Comparison of ENCODE assay signal across 9 mouse cellular contexts in genomic region chr1:134097080-134097855, GRCm38 (mm10). TPM values are rescaled to one million over a fixed set of nuclear protein-coding genes. Genes with fewer than 3 reads are reported as not detected.
A peak's percentile ranks its signal among the peaks of the same experiment; 100 is the strongest.
DNase-seq lines count a peak whose midpoint lies in the region; ATAC-seq and TF ChIP-seq lines count a peak whose summit lies in the region.
"Had no signal": no experiment of that assay in that cellular context is flagged by ENCODE, and none has a peak within 500 bp of the region (broad histone marks: within the 10 kb centered on the region; RNA-seq: fewer than 3 reads in every experiment).

No protein-coding gene starts in this region.

- H3K4me1 ChIP-seq in forebrain, embryonic 14.5 days (ENCODE audit: control insufficient read depth, insufficient read depth, low read length): peaks cover 61% of the 10 kb centered on the region
- H3K4me1 ChIP-seq in intestine, embryonic 16.5 days (ENCODE audit: control insufficient read depth, insufficient read depth, low read length): peaks cover 58% of the 10 kb centered on the region
- peaks cover 75% of the 10 kb centered on the region for H3K4me1 ChIP-seq in neural tube, embryonic 12.5 days

- no peak overlapping the region for H3K4me3 ChIP-seq in layer of hippocampus, adult 2 months
- H3K4me3 ChIP-seq in forebrain, embryonic 14.5 days (ENCODE audit: low read depth, low read length): no peak overlapping the region
- no peak overlapping the region for H3K4me3 ChIP-seq in intestine, embryonic 16.5 days (ENCODE audit: low read length)
- no peak overlapping the region for H3K4me3 ChIP-seq in neural tube, embryonic 12.5 days

- TF ChIP-seq CTCF in layer of hippocampus, adult 2 months (conservative IDR thresholded peaks at IDR 0.05): no peak

- 79% methylated on average over 7 of the region's 7 CpGs for WGBS in forebrain, embryonic 14.5 days
- 86% methylated on average over 7 of the region's 7 CpGs for WGBS in intestine, embryonic 16.5 days
- WGBS in neural tube, embryonic 12.5 days: 90% methylated on average over 7 of the region's 7 CpGs

- DNase-seq in layer of hippocampus, adult 2 months (ENCODE audit: low spot score in 2 of 2): no peak
- DNase-seq in layer of hippocampus, adult 18-20 months (ENCODE audit: low spot score in 2 of 2): no peak
- DNase-seq in forebrain, embryonic 14.5 days (ENCODE audit: low spot score): no peak
- no peak for DNase-seq in Muller cell, postnatal 12 days (ENCODE audit: inconsistent ontology term)
- no peak for DNase-seq in left cerebral cortex, adult 11 months (ENCODE audit: low spot score)
- DNase-seq in thymus, postnatal 36 days: no peak

- H3K27me3 ChIP-seq in forebrain, embryonic 14.5 days (replicated peaks; ENCODE audit: control insufficient read depth, insufficient read depth, low read length): no peaks in the 10 kb centered on the region
- H3K27me3 ChIP-seq in intestine, embryonic 16.5 days (replicated peaks; ENCODE audit: control insufficient read depth, insufficient read depth, low read length): no peaks in the 10 kb centered on the region
- H3K27me3 ChIP-seq in neural tube, embryonic 12.5 days (replicated peaks): no peaks in the 10 kb centered on the region

- H3K9ac ChIP-seq in forebrain, embryonic 14.5 days (ENCODE audit: low read length): no peak overlapping the region
- no peak overlapping the region for H3K9ac ChIP-seq in intestine, embryonic 16.5 days (ENCODE audit: low read depth, low read length)
- no peak overlapping the region for H3K9ac ChIP-seq in neural tube, embryonic 12.5 days

- no peaks in the 10 kb centered on the region for H3K36me3 ChIP-seq in forebrain, embryonic 14.5 days (ENCODE audit: control insufficient read depth, insufficient read depth, low read length)
- H3K36me3 ChIP-seq in intestine, embryonic 16.5 days (ENCODE audit: control insufficient read depth, insufficient read depth, low read length): no peaks in the 10 kb centered on the region
- H3K36me3 ChIP-seq in neural tube, embryonic 12.5 days: no peaks in the 10 kb centered on the region
- H3K36me3 ChIP-seq: G1E had no signal

- no peaks in the 10 kb centered on the region for H3K9me3 ChIP-seq in forebrain, embryonic 14.5 days (replicated peaks; ENCODE audit: control insufficient read depth, low read length)
- no peaks in the 10 kb centered on the region for H3K9me3 ChIP-seq in intestine, embryonic 16.5 days (ENCODE audit: control insufficient read depth, low read length)
- no peaks in the 10 kb centered on the region for H3K9me3 ChIP-seq in neural tube, embryonic 12.5 days
- H3K9me3 ChIP-seq: G1E had no signal

- ATAC-seq in forebrain, embryonic 14.5 days: no peak
- ATAC-seq in intestine, embryonic 16.5 days: no peak
- ATAC-seq in neural tube, embryonic 12.5 days (ENCODE audit: low FRiP score, low read depth): no peak

- peak overlapping the region; percentile 94 for H3K27ac ChIP-seq in layer of hippocampus, adult 2 months
- H3K27ac ChIP-seq in forebrain, embryonic 14.5 days (ENCODE audit: low read depth, low read length): peak overlapping the region; percentile 93
- peak overlapping the region; percentile 98 for H3K27ac ChIP-seq in intestine, embryonic 16.5 days (ENCODE audit: low read length)
- H3K27ac ChIP-seq in neural tube, embryonic 12.5 days: peak overlapping the region; percentile 79

- H3K4me2 ChIP-seq in forebrain, embryonic 14.5 days (ENCODE audit: low read length): no peak overlapping the region
- H3K4me2 ChIP-seq in intestine, embryonic 16.5 days (ENCODE audit: low read depth, low read length): no peak overlapping the region
- no peak overlapping the region for H3K4me2 ChIP-seq in neural tube, embryonic 12.5 days (replicated peaks)

RNA-seq across cellular contexts. Expression of gene Chit1, which starts 13.8 kb away (rescaled TPM):
- total RNA-seq in layer of hippocampus, adult 2 months (2021): under 1 TPM in 1 of 2 experiments, not detected in 1; 0.20 TPM
- under 1 TPM in 1 of 2 experiments, not detected in 1; 0.17 TPM for total RNA-seq in layer of hippocampus, adult 18-20 months (2021)
- polyA plus RNA-seq in forebrain, embryonic 14.5 days (2014; fragmentation: Nextera tagmentation; extraction: Ambion mirVana): 0.13 TPM in 1 of 2 replicates, not detected in the other
- polyA plus RNA-seq in intestine, embryonic 16.5 days (2015; fragmentation: Nextera tagmentation; extraction: Ambion mirVana): not detected in 2 replicates
- 0.15 and 0.38 TPM in 2 replicates for polyA plus RNA-seq in neural tube, embryonic 12.5 days (2016; fragmentation: Nextera tagmentation; extraction: Ambion mirVana)
- total RNA-seq: G1E had no signal
- polyA plus RNA-seq: G1E had no signal

RNA-seq across cellular contexts. Expression of gene Btg2, which starts 18.3 kb away (rescaled TPM):
- 10 to 100 TPM; 17.2 to 22.0 TPM for total RNA-seq in layer of hippocampus, adult 2 months (2021)
- 10 to 100 TPM; 16.6 to 24.9 TPM for total RNA-seq in layer of hippocampus, adult 18-20 months (2021)
- 67.3 and 82.6 TPM in 2 replicates for polyA plus RNA-seq in forebrain, embryonic 14.5 days (2014; fragmentation: Nextera tagmentation; extraction: Ambion mirVana)
- polyA plus RNA-seq in intestine, embryonic 16.5 days (2015; fragmentation: Nextera tagmentation; extraction: Ambion mirVana): 42.9 and 43.2 TPM in 2 replicates
- 114 and 120 TPM in 2 replicates for polyA plus RNA-seq in neural tube, embryonic 12.5 days (2016; fragmentation: Nextera tagmentation; extraction: Ambion mirVana)
